Mouse (Mus musculus) NIH3T3 (cell line): ENCODE measurements around the gene Gm8165.
"Not testable (repeated sequence)": the region's sequence is repeated elsewhere in the genome, so short reads cannot be mapped to it uniquely, and the experiment has no call there.

ENCODE experiments used
- DNase-seq: peaks from one replicate; pipeline ENCODE4 v3.0.0-alpha.2; 2012; ENCODE audit warnings: low read depth

Gm8165 gene

DNA sequence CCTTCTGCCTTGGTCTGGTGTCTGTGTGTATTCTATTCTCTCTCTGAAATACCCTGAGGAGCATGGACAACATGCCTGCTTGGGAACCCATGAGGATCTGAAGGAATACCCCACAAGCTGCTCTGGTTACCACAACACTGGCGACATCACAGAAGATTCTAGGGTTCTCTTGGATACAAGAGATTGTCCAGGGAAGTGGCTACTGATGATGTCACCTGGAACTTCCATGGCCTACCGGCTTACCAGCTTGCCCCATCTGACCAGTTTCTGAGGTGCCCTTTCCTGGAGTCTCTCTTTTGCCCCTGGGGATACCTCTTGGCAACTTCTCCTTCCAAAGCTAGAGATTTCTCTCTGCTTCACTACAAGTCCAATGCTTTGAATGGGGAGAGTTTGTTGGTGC is at the start of gene Gm8165:
Gm8165 (minus strand) TSS at position 101 of the 400 bp plus-strand sequence.
- DNase-seq = not testable (repeated sequence)

DNA sequence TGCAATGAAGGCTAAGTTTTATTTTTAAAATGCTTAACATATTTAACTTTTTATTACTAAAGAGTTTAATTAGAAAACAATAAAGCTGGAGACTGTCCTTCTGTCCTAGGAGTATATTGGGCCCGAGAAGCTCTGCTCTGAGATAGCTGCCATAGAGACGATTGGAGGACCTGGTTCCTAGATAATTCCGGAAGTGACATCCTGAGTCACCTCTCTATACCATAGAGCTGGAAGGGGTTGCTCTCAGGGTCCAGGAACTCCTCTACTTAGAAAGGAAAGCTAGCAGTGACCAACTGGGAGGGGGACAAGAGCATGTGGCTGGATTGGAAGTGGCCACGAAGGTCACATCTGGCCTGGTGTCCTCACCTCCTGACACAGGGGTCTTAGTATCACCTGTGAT is 20.6 kb upstream of the Gm8165 start, which contains the start of gene Gm7324:
Gm7324 (plus strand) TSS at position 208 of the 400 bp plus-strand sequence.
- DNase-seq = not testable (repeated sequence)
